Mouse (Mus musculus) liver, adult 2 months (tissue): Measurements from ENCODE around the gene Vdac1.

Source experiments
- CTCF ChIP-seq: fragments of 200-500 bp; IDR thresholded peaks from 2 replicates; pipeline ENCODE4 v1.5.1; 2011; ENCODE audit warnings: low read depth, low read length, control low read depth
- POLR2A ChIP-seq: fragments of 200-500 bp; IDR thresholded peaks from 2 replicates; pipeline ENCODE4 v1.6.1; 2011; ENCODE audit warnings: low read length, control low read depth; ENCODE audit not compliant: insufficient read depth; ENCODE audit errors: extremely low read depth

GRCm38 (mm10) chr11:52327313-52327712, 33.3 kb upstream of the Vdac1 start:
- TF ChIP-seq CTCF: no peak
- no peak for TF ChIP-seq POLR2A
